Mouse (Mus musculus) forebrain, embryonic 14.5 days (tissue): ENCODE measurements at regions not wholly inside any gene's neighbourhood (a gene's known extent, or its start where the extent isn't known, plus 50 kb on each side); places are given as distances from the start of the nearest gene placed in this dataset.

ENCODE experiments used
- ATAC-seq: fragments of 200-750 bp; cut with Nextera tagmentation; 2 replicates; pipeline ENCODE4 v1.8.0; 2017; ENCODE audit warnings: mild to moderate bottlenecking, moderate library complexity
- DNase-seq: peaks from one replicate; pipeline ENCODE4 v3.0.0-alpha.2; 2015; ENCODE audit warnings: low spot score
- H3K27ac ChIP-seq: fragments of 300-500 bp; sonication (generic); 2 replicates; pipeline ENCODE4 v1.5.1; 2014; ENCODE audit warnings: low read depth, mild to moderate bottlenecking, control low read depth, low read length, moderate library complexity
- H3K27me3 ChIP-seq: fragments of 300-500 bp; sonication (generic); replicated peaks from 2 replicates; pipeline ENCODE4 v1.6.1; 2014; ENCODE audit warnings: low read length, control low read depth, mixed read lengths; ENCODE audit not compliant: control insufficient read depth, insufficient read depth
- H3K36me3 ChIP-seq: fragments of 300-500 bp; sonication (generic); 2 replicates; pipeline ENCODE4 v1.6.1; 2014; ENCODE audit warnings: low read length, control low read depth; ENCODE audit not compliant: control insufficient read depth, insufficient read depth
- H3K4me1 ChIP-seq: fragments of 300-500 bp; sonication (generic); 2 replicates; pipeline ENCODE4 v1.6.1; 2014; ENCODE audit warnings: antibody characterized with exemption, low read length, control low read depth; ENCODE audit not compliant: control insufficient read depth, insufficient read depth
- H3K4me2 ChIP-seq: fragments of 300-500 bp; sonication (generic); 2 replicates; pipeline ENCODE4 v1.6.1; 2014; ENCODE audit warnings: mild to moderate bottlenecking, control low read depth, low read length
- H3K4me3 ChIP-seq: fragments of 300-500 bp; sonication (generic); 2 replicates; pipeline ENCODE4 v1.5.1; 2014; ENCODE audit warnings: low read depth, low read length, control low read depth
- H3K9ac ChIP-seq: fragments of 300-500 bp; sonication (generic); 2 replicates; pipeline ENCODE4 v1.6.1; 2014; ENCODE audit warnings: mild to moderate bottlenecking, low read length, control low read depth, moderate library complexity
- H3K9me3 ChIP-seq: fragments of 300-500 bp; sonication (generic); replicated peaks from 2 replicates; pipeline ENCODE4 v1.6.1; 2016; ENCODE audit warnings: low read length, control low read depth, mixed read lengths; ENCODE audit not compliant: control insufficient read depth
- WGBS: fragments of 180-500 bp; shearing (Covaris S2); extraction: QIAGEN DNeasy Blood & Tissue Kit; methylation state at CpG from one replicate; pipeline ENCODE4 v1.1.7; 2014; 5-methylcytosine and 5-hydroxymethylcytosine counted together

DNA sequence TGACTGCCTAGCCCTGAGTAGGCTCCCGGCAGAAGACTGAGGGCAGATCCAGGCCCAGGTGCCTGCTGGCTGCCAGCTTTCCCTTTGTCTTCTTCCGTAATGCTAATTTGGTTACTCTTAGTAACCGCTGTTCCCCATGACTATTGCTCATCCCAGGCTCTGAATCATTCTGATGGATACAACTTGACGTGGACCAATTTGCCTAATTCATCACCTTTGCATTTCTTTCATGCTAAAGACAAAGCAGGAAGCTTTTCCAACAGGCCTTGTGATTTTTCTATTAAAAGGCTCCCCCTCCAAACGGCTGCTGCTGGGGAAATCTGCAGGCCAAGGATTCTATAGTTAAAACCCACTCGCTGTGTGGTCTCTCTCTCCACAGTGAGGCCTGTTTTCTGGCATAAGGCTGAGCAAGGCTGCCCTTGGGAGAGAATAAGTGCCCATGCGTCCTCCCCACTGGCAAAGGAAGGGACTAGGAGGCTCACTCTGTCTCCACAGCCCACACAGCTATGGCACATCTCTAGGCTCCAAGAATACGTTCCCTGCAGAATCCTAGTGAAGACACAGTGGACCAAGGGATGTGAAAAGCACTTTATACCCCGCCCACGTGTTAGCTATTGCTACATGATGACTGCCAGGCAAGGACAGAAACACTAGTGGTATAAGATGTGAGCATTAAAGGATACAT, 304.6 kb downstream of the 3100002H09Rik start:
- Histone ChIP-seq H3K27me3 (no peaks in the 10 kb centered on the region), H3K9ac (no peak overlapping the region), H3K4me2 (no peak overlapping the region), H3K4me3 (no peak overlapping the region), H3K4me1 (peaks cover 10% of the 10 kb centered on the region; the same call in 1 of the 2 replicates), H3K36me3 (no peaks in the 10 kb centered on the region), H3K27ac (no peak overlapping the region), H3K9me3 (no peaks in the 10 kb centered on the region)
- DNase-seq (peak; percentile 28), ATAC-seq (no peak)
- WGBS = 44% methylated on average over 10 of the region's 10 CpGs

DNA sequence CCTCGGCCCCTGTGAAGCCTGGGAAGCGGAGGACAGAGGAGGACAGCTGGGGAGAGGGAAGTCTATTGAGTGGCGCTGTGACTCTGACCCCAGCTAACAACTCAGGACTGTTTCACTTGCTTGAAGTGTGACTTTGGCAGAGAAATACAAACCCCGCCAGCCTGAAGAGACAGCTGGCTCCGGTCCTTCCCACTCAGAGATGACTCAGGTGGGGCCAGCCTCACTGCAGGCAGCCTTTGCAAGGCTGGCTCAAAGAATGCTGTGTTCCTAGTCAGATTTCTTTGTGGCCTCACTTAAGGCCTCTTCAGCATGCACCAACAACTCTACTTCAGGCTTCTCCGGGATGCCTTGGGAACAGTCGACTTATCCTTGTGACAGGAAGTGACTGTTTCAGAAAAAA, 307.7 kb downstream of the 3100002H09Rik start:
- 61% methylated on average over 7 of the region's 7 CpGs for WGBS
- DNase-seq (peak; percentile 37), ATAC-seq (no peak)

DNA sequence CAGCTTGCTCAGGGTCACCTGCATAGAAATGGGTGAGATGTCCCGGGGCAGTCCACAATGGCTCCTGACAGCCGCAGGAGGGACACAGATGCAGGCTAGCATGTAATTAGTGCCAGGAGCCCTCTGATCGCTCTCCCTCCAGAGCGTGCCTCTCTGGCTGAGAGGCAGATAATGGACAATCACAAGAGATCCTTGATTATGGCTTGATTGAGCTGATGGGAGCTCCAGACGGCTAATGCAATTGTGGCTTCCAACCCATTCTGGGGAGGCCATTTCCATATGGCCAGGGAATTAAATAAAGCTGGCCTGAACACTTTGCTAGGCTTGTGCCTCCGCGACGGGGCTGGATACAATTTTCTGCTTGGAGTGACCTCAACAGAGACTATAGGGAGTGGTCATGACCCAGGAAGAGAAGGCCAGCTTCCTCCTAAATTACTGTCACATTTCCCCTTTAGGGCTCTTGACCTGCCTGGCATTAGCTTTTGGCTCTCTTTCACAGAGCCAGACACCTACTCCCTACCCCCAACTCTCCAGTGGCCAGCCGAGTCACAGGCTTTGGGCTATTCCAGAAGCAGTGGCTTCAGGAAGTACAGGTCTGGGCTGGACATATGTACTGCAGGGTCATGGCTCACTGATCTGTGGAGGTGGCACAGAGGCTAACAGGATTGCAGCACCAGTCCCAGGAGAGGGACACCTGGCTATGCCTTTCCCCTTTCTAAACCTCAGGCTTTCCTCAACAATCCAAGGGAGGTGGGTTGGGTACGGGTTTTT, 311.8 kb downstream of the 3100002H09Rik start:
- 28% methylated on average over 10 of the region's 10 CpGs for WGBS
- Histone ChIP-seq H3K9me3 (no peaks in the 10 kb centered on the region), H3K4me1 (peaks cover 3% of the 10 kb centered on the region; the same call in 1 of the 2 replicates), H3K4me3 (no peak overlapping the region), H3K9ac (no peak overlapping the region), H3K27me3 (no peaks in the 10 kb centered on the region), H3K27ac (no peak overlapping the region), H3K36me3 (no peaks in the 10 kb centered on the region), H3K4me2 (no peak overlapping the region)
- DNase-seq = peak; percentile 46
- ATAC-seq = 0 out of 2 replicates have a peak, but pooled peaks have one; percentile 23

More for the DNA sequence above, 307.7 kb downstream of the 3100002H09Rik start:
- Histone ChIP-seq H3K36me3 (no peaks in the 10 kb centered on the region), H3K4me2 (no peak overlapping the region), H3K9me3 (no peaks in the 10 kb centered on the region), H3K4me3 (no peak overlapping the region), H3K27me3 (no peaks in the 10 kb centered on the region), H3K9ac (no peak overlapping the region), H3K4me1 (peaks cover 8% of the 10 kb centered on the region; the same call in 1 of the 2 replicates), H3K27ac (no peak overlapping the region)

DNA sequence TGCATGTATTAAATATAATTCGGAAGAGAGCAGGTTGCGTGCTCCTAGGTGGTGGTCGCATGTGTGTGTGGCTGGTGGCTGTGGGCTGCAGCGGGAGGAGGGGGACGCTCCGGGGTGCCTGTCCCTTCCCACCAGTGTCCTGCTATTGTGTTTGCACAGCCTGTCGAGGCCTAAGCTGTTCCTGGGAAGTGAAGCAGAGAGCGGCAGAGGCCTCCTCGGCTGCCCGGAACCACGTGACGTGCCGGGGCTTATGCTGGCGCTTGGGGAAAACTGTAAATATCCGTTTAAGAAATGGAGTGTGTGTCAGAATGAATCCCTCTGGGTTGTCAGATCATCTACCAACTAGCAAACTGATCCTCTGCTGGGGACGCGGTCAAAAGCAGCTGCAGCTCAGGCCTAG, 318.3 kb downstream of the 3100002H09Rik start:
- peak; percentile 65 for ATAC-seq
- Histone ChIP-seq H3K27ac (no peak overlapping the region), H3K36me3 (no peaks in the 10 kb centered on the region), H3K4me3 (no peak overlapping the region), H3K4me2 (no peak overlapping the region), H3K9me3 (no peaks in the 10 kb centered on the region), H3K27me3 (no peaks in the 10 kb centered on the region), H3K9ac (no peak overlapping the region; the same call in 1 of the 2 replicates), H3K4me1 (peaks cover 5% of the 10 kb centered on the region; the same call in 1 of the 2 replicates)
- WGBS = 22% methylated on average over 17 of the region's 17 CpGs
- DNase-seq = peak; percentile 62

DNA sequence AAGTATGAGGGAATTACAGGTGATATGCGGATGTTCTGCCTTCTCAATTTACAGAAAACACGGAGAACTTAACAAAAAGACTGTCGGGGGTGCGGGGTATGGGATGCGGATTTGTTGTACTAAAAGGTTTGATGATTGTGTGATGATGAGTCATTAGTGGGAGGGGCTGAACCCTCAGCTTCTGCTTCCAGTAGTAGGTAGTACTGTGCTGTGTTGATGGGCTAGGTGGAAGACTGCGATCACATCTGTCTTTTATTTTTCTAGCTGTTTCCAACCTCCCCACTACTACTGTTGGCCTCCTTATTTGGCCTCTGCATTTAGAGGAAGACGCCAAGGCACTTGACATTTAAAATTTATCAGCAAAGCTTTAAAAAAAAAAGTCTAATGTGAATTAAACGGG, 318.8 kb downstream of the 3100002H09Rik start:
- Histone ChIP-seq H3K27ac (no peak overlapping the region), H3K4me1 (peaks cover 5% of the 10 kb centered on the region; the same call in 1 of the 2 replicates), H3K9ac (no peak overlapping the region), H3K9me3 (no peaks in the 10 kb centered on the region), H3K27me3 (no peaks in the 10 kb centered on the region), H3K4me3 (no peak overlapping the region), H3K4me2 (no peak overlapping the region), H3K36me3 (no peaks in the 10 kb centered on the region)
- ATAC-seq = no peak
- WGBS = 65% methylated on average over 8 of the region's 8 CpGs
- no peak for DNase-seq

DNA sequence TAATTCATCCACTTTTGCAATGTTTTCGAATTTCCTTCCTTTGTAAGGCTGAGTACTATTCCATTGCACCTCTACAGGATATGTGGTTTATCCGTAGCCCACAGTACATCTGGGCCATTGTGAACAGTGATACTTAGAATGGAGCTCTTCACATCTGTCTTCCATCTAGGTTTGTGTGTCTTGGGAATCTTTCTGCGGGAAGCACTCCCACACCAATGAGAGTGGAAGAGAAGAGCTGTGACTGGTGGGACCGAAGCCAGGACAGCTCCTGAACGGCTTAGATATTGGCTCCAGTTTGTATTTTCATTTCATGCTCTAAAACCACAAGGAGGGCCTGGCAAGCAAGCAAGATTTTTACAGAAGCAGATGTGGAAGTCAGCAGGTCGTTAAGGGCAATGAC, 323.1 kb downstream of the 3100002H09Rik start:
- no peak for ATAC-seq
- Histone ChIP-seq H3K27ac (no peak overlapping the region), H3K4me1 (peaks cover 4% of the 10 kb centered on the region; the same call in 1 of the 2 replicates), H3K36me3 (no peaks in the 10 kb centered on the region), H3K4me2 (no peak overlapping the region), H3K4me3 (no peak overlapping the region), H3K9me3 (no peaks in the 10 kb centered on the region), H3K27me3 (no peaks in the 10 kb centered on the region), H3K9ac (no peak overlapping the region)
- WGBS = 82% methylated on average over 6 of the region's 6 CpGs
- DNase-seq = no peak

DNA sequence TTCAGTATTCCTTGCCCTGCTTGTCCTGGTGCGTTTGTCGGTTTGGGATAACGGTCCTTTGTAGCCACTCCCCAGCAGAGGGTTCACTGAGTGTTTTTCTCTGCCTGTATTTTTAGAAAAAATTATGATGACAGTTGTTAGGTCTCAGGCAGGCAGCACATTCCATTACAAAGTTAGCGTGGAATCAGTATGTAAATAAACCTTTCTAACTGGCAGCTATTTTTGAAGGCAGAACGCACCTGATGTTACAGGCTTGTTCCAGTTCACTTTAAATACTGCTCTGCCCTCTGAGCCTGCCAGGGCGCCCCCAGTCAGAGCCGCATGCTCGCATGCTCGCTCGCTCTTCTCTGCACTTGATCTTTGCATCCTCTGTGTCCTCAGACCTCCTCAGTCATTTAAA, 331.9 kb downstream of the 3100002H09Rik start:
- H3K36me3 ChIP-seq = no peaks in the 10 kb centered on the region
- peaks cover 28% of the 10 kb centered on the region for H3K27me3 ChIP-seq
- 8% methylated on average over 10 of the region's 10 CpGs for WGBS
- H3K4me1 ChIP-seq = peaks cover 17% of the 10 kb centered on the region; the same call in 1 of the 2 replicates
- no peaks in the 10 kb centered on the region for H3K9me3 ChIP-seq
- H3K4me3 ChIP-seq = no peak overlapping the region
- no peak for DNase-seq
- ATAC-seq = no peak
- 0 out of 2 replicates have a peak overlapping the region, but pooled peaks have one; percentile 12 for H3K4me2 ChIP-seq
- H3K27ac ChIP-seq = peak overlapping the region; percentile 27; the same call in 1 of the 2 replicates
- H3K9ac ChIP-seq = peak overlapping the region; percentile 32; the same call in 1 of the 2 replicates

DNA sequence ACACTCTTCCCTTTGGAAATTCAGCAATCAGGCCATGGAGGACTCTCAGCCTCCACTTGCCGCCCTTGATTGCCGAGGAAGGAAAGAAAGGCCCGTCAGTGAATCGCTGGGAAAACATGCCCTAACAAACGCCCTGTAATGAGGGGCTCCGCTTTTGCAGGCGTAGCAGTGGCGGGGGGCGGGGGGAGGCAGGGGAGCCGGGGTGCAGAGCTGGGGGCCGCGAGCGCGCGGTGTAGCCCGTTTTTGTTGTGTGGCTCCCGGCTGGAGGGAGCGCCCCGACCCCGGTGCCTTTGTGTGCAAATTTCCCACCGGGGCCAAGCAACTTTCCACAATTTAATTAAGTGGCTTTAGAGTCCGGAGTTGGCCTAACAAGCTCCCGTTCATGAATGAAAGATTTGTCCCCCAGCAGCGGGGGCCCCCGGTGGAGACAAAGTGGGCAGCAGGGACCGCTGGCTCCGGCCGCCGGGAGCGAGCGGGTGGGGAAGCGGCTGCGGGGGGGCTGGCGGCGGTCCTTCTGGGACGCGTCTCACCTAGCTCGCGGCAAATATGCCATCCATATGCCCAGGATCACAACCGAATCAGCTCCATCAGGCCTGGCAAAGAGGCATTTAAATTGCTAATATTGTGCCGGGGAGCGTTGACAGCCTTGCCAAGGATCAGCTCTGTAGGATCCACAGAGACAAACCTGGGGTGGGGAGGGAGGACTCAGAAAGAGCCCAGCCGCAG, 333.0 kb downstream of the 3100002H09Rik start:
- peak; percentile 90 for DNase-seq
- ATAC-seq = peak; percentile 82
- peaks cover 17% of the 10 kb centered on the region; the same call in 1 of the 2 replicates for H3K4me1 ChIP-seq
- H3K27me3 ChIP-seq = peaks cover 39% of the 10 kb centered on the region
- WGBS = under 1% methylated on average over 43 of the region's 43 CpGs
- H3K4me2 ChIP-seq = peak overlapping the region; percentile 76
- H3K36me3 ChIP-seq = no peaks in the 10 kb centered on the region
- peak overlapping the region; percentile 91 for H3K27ac ChIP-seq
- H3K4me3 ChIP-seq = peak overlapping the region; percentile 31
- H3K9me3 ChIP-seq = no peaks in the 10 kb centered on the region
- peak overlapping the region; percentile 56 for H3K9ac ChIP-seq
